ENCODE assay signal across 8 mouse cellular contexts in the genomic region with DNA sequence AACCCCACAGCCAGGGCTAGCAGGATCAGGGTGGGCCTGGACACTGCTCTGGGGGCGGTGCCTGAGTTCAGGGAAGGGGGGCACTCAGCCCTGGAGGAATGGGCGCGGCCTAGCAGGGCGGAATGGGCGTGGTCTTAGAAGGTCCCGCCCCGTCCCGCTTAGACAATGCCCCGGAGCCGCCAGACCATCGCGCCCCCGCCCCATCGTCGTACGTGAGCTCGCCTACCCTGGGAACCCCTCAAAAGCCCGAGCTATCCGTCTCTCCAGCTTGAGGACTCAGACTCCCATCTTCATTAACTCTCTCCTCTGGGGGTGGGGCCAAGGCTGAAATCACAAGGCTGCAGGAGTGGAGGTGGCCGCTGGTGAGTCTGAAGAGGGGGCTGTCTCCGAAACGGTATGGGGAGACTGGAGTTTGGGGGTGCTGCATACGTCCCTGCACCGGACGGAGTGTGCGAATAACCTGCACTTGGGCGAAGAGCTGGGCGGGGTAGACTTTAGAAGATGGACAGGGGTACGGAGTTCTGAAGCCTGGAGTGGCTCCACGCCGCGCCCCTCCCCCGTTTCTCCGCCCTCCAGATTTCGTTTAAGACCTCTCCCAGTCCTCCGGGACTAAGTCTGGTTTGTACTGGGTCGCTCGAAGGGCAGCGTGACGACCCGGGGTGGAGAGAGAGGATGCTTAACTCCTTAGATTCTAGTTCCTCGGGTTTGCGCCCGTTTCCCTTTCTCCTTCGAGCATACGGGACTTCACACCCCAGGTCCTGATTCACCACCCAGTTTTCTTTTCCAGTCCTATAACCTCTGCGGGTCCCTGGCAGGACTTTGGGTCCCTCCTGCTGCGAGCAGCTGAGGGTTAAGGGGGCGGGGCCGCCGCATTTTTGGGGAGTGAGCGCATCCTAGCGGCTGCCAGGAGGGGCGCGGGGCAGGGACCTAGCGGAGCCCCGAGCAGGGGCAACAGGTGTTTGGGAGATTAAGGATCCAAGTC. TPM values are rescaled to one million over a fixed set of nuclear protein-coding genes. Genes with fewer than 3 reads are reported as not detected.
A peak's percentile ranks its signal among the peaks of the same experiment; 100 is the strongest.
DNase-seq lines count a peak whose midpoint lies in the region; ATAC-seq lines count a peak whose summit lies in the region.

A gene (plus strand): TSS at position 125 of the 982 bp plus-strand sequence.

- H3K27ac ChIP-seq in hindbrain, embryonic 11.5 days (ENCODE audit: low read depth, low read length) = peak within 1 kb of the TSS; percentile 95

- WGBS in hindbrain, embryonic 11.5 days = under 1% methylated on average over 55 of the region's 57 CpGs

- H3K27me3 ChIP-seq in hindbrain, embryonic 11.5 days (ENCODE audit: control insufficient read depth, insufficient read depth, low read length) = peaks cover 2% of the 10 kb centered on the region; the same call in 1 of the 2 replicates

- H3K4me1 ChIP-seq in hindbrain, embryonic 11.5 days (replicated peaks; ENCODE audit: control insufficient read depth, insufficient read depth, low read length) = no peaks in the 10 kb centered on the region; the same call in 1 of the 2 replicates

- H3K9ac ChIP-seq in hindbrain, embryonic 11.5 days (ENCODE audit: low read depth, low read length) = peak within 1 kb of the TSS; percentile 96

- H3K4me3 ChIP-seq in hindbrain, embryonic 11.5 days (ENCODE audit: low read depth, low read length) = peak within 1 kb of the TSS; percentile 90

- peaks cover 10% of the 10 kb centered on the region; the same call in 1 of the 2 replicates for H3K36me3 ChIP-seq in hindbrain, embryonic 11.5 days (ENCODE audit: control insufficient read depth, insufficient read depth, low read length)

- no peaks in the 10 kb centered on the region for H3K9me3 ChIP-seq in hindbrain, embryonic 11.5 days (ENCODE audit: control insufficient read depth, low read length)

- ATAC-seq in hindbrain, embryonic 11.5 days (ENCODE audit: low FRiP score) = peak; percentile 93

- H3K4me2 ChIP-seq in hindbrain, embryonic 11.5 days (replicated peaks; ENCODE audit: low read depth, low read length) = peak within 1 kb of the TSS; percentile 91

- DNase-seq in NIH3T3 (ENCODE audit: low read depth) = peak; percentile 96
- peak; percentile 97 to 98 for DNase-seq in cerebellum, postnatal 10 days
- DNase-seq in frontal cortex, postnatal 10 days (ENCODE audit: low spot score in 2 of 2) = peak; percentile 76 to 84
- peak; percentile 98 for DNase-seq in hindbrain, embryonic 11.5 days (ENCODE audit: low spot score)
- peak; percentile 79 to 85 for DNase-seq in layer of hippocampus, postnatal 14 days (ENCODE audit: low spot score in 2 of 2)
- peak; percentile 96 for DNase-seq in lung, postnatal 36 days
- DNase-seq in retina, postnatal 1 day = peak; percentile 96
- DNase-seq in urinary bladder, adult 18-20 months (ENCODE audit: low spot score in 2 of 2) = peak; percentile 78 to 80

RNA-seq across cellular contexts. Expression of the gene that starts here (rescaled TPM):
- polyA plus RNA-seq in hindbrain, embryonic 11.5 days (2014; fragmentation: Nextera tagmentation; extraction: Ambion mirVana) = 614 and 636 TPM in 2 replicates
- 10 to 100 TPM; 26.4 to 33.1 TPM for total RNA-seq in layer of hippocampus, postnatal 14 days (2021)

Comparison
In these comparisons a context has a peak if more than half of its experiments do, and no peak if none do; other contexts are left out.
1. Peak in every context shown above with its lines: DNase-seq, ATAC-seq, H3K4me3 ChIP-seq and H3K27ac ChIP-seq.